Mouse (Mus musculus): ENCODE results near the gene Pou2f2.

Pou2f2 gene

DNA sequence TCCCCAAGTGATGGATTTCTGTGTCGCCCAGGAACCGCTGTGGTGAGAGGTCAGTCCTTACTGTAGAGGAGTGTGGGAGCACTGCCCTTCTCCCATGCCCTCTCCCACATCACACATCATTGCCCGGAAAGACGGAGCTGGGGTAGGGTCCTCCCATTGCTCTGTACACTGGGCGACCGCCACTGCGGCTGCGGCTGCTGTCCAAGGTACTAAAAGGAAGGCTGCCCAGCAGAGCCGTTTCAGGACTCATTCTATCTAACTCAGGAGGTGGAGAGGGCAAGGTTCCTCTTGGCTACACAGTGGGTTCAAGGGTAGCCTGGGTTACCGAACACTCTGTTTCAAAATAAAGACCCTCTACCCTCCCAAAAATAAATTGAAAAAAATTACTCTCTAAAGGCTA, 33.6 kb downstream of the Pou2f2 start:
- no peak for DNase-seq (ENCODE audit: low spot score in 2 of 2)

DNA sequence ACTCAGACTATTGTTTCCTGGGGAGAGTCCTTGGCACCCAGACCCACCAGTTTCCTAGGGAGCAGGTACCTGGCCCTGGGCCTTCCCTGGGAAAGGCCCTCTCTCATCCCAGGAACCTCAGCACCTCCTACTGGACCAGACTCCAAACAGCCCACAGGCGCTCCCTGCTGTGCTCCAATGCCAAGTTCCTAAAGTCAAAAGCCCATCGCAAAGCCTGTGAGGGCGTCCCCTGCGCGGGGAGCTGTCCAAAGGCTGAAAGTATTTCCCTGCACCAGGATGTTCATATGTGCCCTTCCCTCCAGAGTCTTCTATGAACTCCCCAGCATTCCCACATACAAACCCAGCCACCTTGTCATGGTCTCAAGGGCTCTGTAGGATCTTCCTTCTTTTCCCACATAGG, 37.8 kb downstream of the Pou2f2 start:
- DNase-seq (ENCODE audit: low spot score in 2 of 2) = no peak

- no peak for DNase-seq (ENCODE audit: low spot score in 2 of 2)
Observed at GRCm38 (mm10) chr7:25137553-25137952, 42.0 kb downstream of the Pou2f2 start.

GRCm38 (mm10) chr7:25133092-25134049, 46.2 kb downstream of the Pou2f2 start:
- DNase-seq (ENCODE audit: low spot score in 2 of 2) = peak; percentile 73 to 75

- no peak for DNase-seq (ENCODE audit: low spot score in 2 of 2)
Observed at GRCm38 (mm10) chr7:25132318-25132960, 47.1 kb downstream of the Pou2f2 start.

- no peak for DNase-seq (ENCODE audit: low spot score in 2 of 2)
Observed at GRCm38 (mm10) chr7:25131247-25131646, 48.3 kb downstream of the Pou2f2 start.

- DNase-seq (ENCODE audit: low spot score in 2 of 2) = no peak
Observed at GRCm38 (mm10) chr7:25130565-25130964, 49.0 kb downstream of the Pou2f2 start.

DNA sequence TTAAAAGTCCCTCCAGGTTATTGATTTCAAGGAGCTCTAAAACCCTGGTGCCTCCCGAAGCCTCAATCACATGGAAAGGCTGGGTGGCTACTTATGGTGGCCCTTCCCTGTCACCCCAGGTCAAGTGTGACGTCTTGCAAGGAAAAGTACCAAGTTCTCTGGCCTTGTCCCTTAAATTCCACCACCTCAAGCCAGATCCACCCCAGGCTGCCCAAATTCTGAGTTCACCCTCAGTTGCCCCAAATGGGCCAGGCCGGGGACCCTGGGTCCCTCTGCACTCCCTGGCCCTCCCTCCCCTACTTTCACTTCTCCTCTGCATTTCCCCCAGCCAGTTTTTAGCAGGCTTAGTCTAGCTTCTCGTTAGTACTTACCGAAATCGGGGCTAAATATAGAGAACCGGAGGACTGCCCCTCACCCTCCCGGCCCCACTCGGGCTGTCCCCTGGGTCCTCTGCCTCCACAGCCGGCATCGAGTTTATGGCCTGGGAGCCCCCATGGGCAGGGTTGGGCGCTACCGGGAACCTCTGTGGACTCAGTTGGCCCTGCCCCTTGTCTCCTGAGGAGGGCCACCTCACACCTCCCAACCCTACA, 50.0 kb downstream of the Pou2f2 start:
- DNase-seq (ENCODE audit: low spot score in 2 of 2) = no peak

DNA sequence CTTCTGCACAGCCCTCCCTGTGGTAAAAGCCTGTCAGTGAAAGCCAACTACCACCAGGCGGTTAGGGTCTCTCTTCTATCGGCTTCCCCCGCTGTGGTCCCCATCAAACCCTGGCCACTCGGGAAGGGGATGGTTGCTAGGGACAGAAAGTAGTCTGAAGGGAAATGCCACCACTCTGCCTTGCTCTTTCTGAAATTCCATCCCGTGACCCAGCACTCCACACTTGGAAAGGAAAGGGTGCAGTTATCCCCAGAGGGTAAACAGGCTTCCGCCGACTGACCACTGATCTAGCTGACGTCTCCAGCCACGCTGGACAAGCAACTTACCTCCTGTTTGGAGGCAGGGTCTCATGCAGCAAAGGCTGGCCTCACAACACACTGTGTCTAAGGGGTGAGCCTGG, 51.6 kb downstream of the Pou2f2 start:
- DNase-seq (ENCODE audit: low spot score in 2 of 2) = no peak

DNA sequence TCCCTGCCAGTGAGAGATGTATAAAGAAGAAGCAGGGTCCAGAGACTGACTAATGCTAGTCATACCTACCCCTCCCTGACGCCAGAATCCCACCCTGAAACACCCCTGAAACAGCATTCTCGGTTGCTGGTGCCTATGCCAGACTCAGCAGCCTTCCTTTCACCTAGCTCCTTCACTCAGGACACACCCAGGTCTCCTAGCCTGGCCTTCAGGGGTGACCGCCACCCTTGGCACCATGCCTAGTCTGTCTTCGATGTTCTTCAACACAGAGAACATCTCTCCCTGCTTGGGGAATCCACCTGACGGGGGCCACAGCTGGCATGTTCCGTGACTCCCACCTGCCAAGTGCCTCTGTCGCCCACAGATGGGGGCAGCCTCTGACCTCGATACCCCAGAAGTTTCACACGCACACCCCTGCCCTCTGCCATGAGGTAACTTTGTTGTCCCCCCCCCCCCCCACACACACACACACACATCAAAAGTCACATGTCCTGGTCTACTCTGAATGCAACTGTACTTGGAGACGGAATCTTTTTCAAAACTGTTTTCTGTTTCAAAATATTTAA, 53.7 kb downstream of the Pou2f2 start:
- DNase-seq (ENCODE audit: low spot score in 2 of 2) = no peak

- no peak for DNase-seq (ENCODE audit: low spot score in 2 of 2)
Observed at GRCm38 (mm10) chr7:25121240-25121786, 58.2 kb downstream of the Pou2f2 start.

DNA sequence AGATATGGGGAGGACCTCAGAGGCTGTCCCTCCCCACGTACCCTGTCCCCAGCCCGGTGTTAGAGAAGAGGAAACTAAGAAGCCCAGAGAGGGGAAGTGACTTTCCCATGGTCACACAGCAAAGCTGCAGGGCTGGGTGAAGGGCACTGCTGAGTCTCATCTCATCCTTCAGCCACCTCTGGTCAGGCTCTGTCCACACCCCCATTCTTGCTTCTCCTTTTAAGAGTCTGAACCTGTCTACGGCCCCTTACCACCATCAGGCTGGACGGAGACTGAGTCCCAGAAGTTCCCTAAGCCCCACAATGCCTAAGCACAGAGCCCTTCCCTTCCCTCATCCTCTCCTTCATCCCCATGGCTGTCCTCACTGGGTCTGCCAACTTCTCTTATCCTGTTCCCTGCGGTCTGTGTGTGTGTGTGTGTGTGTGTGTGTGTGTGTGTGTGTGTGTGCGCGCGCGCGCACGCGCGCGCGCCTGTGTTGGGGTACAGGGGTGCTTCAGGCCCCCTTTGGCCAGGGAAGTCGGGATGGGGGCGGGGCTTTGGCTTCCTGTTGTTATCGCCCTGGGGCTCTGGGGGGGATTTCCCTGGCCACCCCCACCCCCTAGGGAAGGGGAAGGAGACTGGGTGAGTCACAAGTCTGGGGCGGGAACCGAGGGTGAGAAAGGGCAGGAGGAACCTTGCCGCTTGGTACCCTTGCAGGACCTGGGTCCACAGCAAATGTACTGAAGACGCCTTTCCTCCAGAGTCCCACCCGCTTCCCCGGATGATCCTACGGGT, 59.3 kb downstream of the Pou2f2 start:
- DNase-seq (ENCODE audit: low spot score in 2 of 2) = no peak

DNA sequence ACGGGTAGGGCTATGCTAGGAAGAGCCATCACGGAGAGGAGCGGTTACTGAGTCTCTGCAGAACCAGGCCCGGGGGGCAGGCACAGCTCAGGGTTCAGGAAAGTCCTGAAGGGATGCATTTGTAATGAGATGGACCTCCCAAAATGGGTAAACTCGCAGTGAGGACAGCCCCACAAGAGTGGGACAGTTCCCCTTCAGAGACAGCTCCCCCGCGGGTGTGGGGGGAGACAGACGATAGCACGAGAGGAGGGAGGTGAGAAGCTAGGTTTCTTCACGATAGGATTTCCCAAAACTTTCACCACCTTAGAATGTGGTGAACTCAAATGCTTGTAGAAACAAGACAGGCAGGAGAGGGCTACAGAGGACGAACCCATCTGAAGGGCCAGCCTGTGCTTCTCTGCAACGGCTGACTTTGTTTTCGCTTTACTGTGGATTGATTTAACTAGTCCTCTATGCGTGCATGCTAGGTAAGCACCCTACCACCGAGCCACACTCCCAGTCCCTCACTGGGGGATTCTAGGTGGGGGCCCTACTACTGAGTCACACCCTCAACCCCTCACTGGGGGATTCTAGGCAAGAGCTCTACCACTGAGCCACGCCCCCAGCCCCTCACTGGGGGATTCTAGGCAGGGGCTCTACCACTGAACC, 66.4 kb downstream of the Pou2f2 start:
- no peak for DNase-seq (ENCODE audit: low spot score in 2 of 2)

GRCm38 (mm10) chr7:25112178-25112955, 67.2 kb downstream of the Pou2f2 start:
- DNase-seq (ENCODE audit: low spot score in 2 of 2) = no peak

DNA sequence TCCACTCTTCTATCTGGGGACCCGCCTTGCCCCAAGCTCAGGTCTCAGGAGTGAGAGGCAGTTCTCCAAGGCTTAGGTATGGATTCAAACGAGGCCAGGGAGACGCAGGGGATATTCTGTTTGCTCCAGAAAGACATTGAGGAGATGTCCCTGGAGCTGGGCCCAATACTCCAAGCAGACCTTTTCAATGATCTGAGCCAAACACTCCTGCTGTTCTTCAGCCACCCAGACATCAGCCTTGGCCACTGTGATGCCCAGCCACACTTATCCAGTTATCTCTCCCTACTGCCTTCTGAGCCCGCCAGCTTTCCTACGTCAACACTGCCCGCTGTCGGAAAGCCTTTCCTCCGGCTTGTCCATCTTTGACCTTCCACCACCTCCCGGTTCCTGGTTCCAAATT, 69.2 kb downstream of the Pou2f2 start:
- DNase-seq (ENCODE audit: low spot score in 2 of 2) = no peak

GRCm38 (mm10) chr7:25109355-25109754, 70.2 kb downstream of the Pou2f2 start:
- DNase-seq (ENCODE audit: low spot score in 2 of 2) = no peak

DNA sequence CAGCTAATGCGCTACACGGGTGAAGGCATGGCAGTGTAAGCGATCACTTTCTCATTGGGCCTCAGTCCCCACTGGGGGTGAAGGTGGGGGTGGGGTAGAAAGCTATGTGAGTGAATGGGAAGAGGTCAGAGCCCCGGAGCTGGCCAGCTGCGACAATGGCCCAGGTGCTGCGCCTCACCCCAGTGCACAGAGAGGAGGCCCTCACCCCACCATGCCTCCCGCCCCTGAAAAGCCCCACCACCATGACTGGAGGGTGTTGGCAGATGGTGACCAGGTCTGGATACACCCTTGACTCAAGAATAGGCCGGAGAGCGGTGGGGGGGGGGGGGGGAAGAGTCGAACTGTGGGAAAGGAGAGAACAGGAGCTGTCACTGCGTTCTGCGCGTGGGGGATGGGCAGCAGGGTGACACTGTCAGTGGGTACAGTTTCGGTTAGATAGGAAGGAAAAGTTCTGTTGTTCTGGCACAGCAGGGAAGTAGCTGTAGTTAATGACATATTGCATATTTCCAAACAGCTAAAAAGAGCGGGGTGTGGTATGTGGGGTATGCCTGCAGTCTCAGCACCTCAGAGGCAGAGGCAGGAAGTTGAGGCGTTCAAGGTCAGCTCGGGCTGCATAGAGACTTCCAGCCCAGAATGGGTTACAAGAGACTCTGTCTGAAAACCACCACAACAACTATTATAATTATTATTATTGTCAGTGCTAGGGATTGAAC, 72.6 kb downstream of the Pou2f2 start:
- no peak for DNase-seq (ENCODE audit: low spot score in 2 of 2)

DNA sequence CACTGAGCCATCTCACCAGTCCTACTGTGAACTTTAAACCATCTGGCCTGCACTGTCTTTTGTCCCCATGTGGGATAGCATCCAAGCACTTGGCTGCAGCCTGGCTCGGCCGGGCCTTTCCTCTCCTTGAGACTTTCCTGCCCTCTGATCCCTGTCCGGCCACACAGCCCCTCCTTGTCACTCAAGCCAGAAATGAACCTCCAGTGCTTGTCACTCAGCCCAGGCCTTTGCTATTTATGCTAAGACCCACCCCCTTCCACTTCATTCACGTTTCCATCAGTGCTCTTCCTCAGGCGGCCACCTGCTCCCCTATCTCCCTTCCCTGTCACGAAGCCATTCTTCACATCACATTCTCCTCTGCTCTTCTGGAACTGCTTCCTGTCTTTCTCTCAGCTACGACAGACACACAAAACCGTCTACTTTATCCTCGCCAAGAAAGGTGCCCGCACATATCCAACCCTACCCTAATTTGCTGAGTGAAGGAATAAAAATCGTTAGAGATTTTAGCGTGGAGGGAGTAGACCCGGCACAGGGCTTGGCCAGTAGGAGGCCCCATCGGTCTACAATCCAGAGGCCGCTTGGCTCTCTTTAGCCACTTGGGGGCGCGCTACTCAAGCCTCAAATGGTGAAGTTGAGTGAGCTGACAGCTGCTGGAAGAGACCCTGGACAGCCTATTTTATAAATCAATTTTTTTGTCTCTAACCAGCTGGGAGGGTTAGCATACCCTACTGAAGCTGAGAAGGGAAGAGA, 73.9 kb downstream of the Pou2f2 start:
- DNase-seq (ENCODE audit: low spot score in 2 of 2) = peak; percentile 72

GRCm38 (mm10) chr7:25099581-25099980, 79.9 kb downstream of the Pou2f2 start:
- no peak for DNase-seq (ENCODE audit: low spot score in 2 of 2)
